ENCODE assay signal across 8 mouse cellular contexts in the genomic region with DNA sequence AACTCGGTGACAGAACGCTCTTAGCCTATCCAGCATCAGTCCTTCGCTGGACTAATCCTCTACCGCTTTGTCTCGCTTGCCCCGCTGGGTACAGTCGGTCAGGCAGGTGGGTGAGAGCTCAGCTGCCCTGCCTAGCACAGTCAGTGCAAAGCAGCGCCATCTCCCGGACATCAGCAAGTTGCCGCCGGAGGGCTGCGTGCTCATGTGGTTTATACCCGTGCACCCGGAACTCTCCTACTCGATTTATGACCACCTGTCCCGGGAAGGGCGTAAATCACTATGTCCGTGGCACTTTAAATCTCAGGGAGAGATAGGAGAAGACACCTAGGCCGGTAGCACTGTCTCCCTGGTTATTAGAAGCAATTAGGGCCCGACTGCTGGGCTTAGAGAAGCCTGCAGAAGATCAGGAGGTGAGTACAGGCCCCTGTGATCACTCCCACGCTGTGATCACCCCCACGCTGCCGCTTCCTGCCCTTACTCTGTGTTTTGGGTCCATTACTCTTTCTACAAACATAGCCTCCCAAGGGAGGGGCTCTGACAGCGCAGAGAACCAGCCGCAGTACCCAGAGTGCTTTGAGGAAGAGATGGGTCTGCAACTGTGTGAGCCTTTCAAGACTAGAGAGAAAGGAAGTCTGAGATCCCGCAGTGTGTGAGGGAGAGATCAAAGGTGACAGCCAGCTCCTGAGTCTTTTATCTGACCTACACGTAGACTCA. TPM values are rescaled to one million over a fixed set of nuclear protein-coding genes. Genes with fewer than 3 reads are reported as not detected.
DNase-seq lines count a peak whose midpoint lies in the region; ATAC-seq and TF ChIP-seq lines count a peak whose summit lies in the region.

No protein-coding gene starts in this region.

- no peaks in the 10 kb centered on the region for H3K4me1 ChIP-seq in forebrain, postnatal 0 days (ENCODE audit: insufficient read depth)
- 0 out of 2 replicates have a peak, but pooled peaks cover 3% of the 10 kb centered on the region for H3K4me1 ChIP-seq in liver, embryonic 15.5 days (replicated peaks)
- H3K4me1 ChIP-seq in neural tube, embryonic 13.5 days (replicated peaks): peaks cover 5% of the 10 kb centered on the region; the same call in 1 of the 2 replicates

- no peaks in the 10 kb centered on the region for H3K9me3 ChIP-seq in forebrain, postnatal 0 days (ENCODE audit: low read length)
- no peaks in the 10 kb centered on the region for H3K9me3 ChIP-seq in liver, embryonic 15.5 days (replicated peaks)
- H3K9me3 ChIP-seq in neural tube, embryonic 13.5 days: no peaks in the 10 kb centered on the region

- no peak overlapping the region for H3K4me2 ChIP-seq in forebrain, postnatal 0 days (ENCODE audit: low read depth)
- H3K4me2 ChIP-seq in liver, embryonic 15.5 days: peak overlapping the region; percentile 29; the same call in 1 of the 2 replicates
- peak overlapping the region; percentile 29; the same call in 1 of the 2 replicates for H3K4me2 ChIP-seq in neural tube, embryonic 13.5 days

- peak; percentile 41 to 67 for DNase-seq in cerebellum, postnatal 14 days
- DNase-seq in cerebellum, adult 11 months: no peak
- peak; percentile 29 to 40 for DNase-seq in adrenal gland, adult 18-20 months (ENCODE audit: low spot score in 2 of 2)
- DNase-seq in forebrain, postnatal 0 days: no peak
- peak; percentile 85 for DNase-seq in thymus, postnatal 25 days

- H3K27me3 ChIP-seq in forebrain, postnatal 0 days (ENCODE audit: insufficient read depth, low read length): no peaks in the 10 kb centered on the region; the same call in 1 of the 2 replicates
- H3K27me3 ChIP-seq in liver, embryonic 15.5 days: 0 out of 2 replicates have a peak, but pooled peaks cover 5% of the 10 kb centered on the region
- no peaks in the 10 kb centered on the region for H3K27me3 ChIP-seq in neural tube, embryonic 13.5 days

- H3K36me3 ChIP-seq in forebrain, postnatal 0 days (ENCODE audit: insufficient read depth): no peaks in the 10 kb centered on the region
- peaks cover 4% of the 10 kb centered on the region; the same call in 1 of the 2 replicates for H3K36me3 ChIP-seq in liver, embryonic 15.5 days (replicated peaks)
- H3K36me3 ChIP-seq in neural tube, embryonic 13.5 days: no peaks in the 10 kb centered on the region

- 20% methylated on average over 27 of the region's 27 CpGs for WGBS in forebrain, postnatal 0 days
- WGBS in liver, embryonic 15.5 days (ENCODE audit: insufficient replicate concordance): 13% methylated on average over 27 of the region's 27 CpGs
- 16% methylated on average over 27 of the region's 27 CpGs for WGBS in neural tube, embryonic 13.5 days

- no peak overlapping the region for H3K4me3 ChIP-seq in forebrain, postnatal 0 days (ENCODE audit: low read depth, low read length)
- no peak overlapping the region for H3K4me3 ChIP-seq in liver, embryonic 15.5 days (replicated peaks)
- no peak overlapping the region for H3K4me3 ChIP-seq in neural tube, embryonic 13.5 days

- H3K9ac ChIP-seq in forebrain, postnatal 0 days: no peak overlapping the region
- no peak overlapping the region for H3K9ac ChIP-seq in liver, embryonic 15.5 days
- peak overlapping the region; percentile 22; the same call in 1 of the 2 replicates for H3K9ac ChIP-seq in neural tube, embryonic 13.5 days

- no peak for ATAC-seq in forebrain, postnatal 0 days
- ATAC-seq in inflammation-experienced regulatory T-cells, adult 6 months: peak; percentile 84
- peak; percentile 45; the same call in 1 of the 2 replicates for ATAC-seq in liver, embryonic 15.5 days (ENCODE audit: insufficient read depth)
- ATAC-seq in neural tube, embryonic 13.5 days (ENCODE audit: low read depth): no peak

- peak; percentile 51 for TF ChIP-seq CTCF in forebrain, postnatal 0 days (IDR thresholded peaks at IDR 0.05; ENCODE audit: low read depth)

- H3K27ac ChIP-seq in forebrain, postnatal 0 days (ENCODE audit: low read depth, low read length): no peak overlapping the region
- H3K27ac ChIP-seq in liver, embryonic 15.5 days (replicated peaks): no peak overlapping the region
- no peak overlapping the region for H3K27ac ChIP-seq in neural tube, embryonic 13.5 days (replicated peaks)

RNA-seq across cellular contexts. Expression of gene Marc1, which starts 17.8 kb away (rescaled TPM):
- 10 to 100 TPM in 1 of 2 experiments, 1 to 10 TPM in 1; 6.1 to 19.0 TPM for total RNA-seq in adrenal gland, adult 18-20 months (2021)
- total RNA-seq in forebrain, postnatal 0 days (2014; rRNA removed): 0.15 and 0.24 TPM in 2 replicates
- 0.11 and 0.45 TPM in 2 replicates for polyA plus RNA-seq in forebrain, postnatal 0 days (2015; fragmentation: Nextera tagmentation; extraction: Ambion mirVana)
- polyA plus RNA-seq in inflammation-experienced regulatory T-cells, adult 6 months (2017; shearing (Covaris generic)): not detected
- 40.0 and 41.7 TPM in 2 replicates for polyA plus RNA-seq in liver, embryonic 15.5 days (2015; fragmentation: Nextera tagmentation; extraction: Ambion mirVana)
- not detected in 2 replicates for polyA plus RNA-seq in neural tube, embryonic 13.5 days (2015; fragmentation: Nextera tagmentation; extraction: Ambion mirVana)

RNA-seq across cellular contexts. Expression of gene Marc2, which starts 52.9 kb away (rescaled TPM):
- total RNA-seq in adrenal gland, adult 18-20 months (2021): 100 to 1,000 TPM; 381 to 428 TPM
- total RNA-seq in forebrain, postnatal 0 days (2014; rRNA removed): 60.1 and 65.5 TPM in 2 replicates
- 138 and 139 TPM in 2 replicates for polyA plus RNA-seq in forebrain, postnatal 0 days (2015; fragmentation: Nextera tagmentation; extraction: Ambion mirVana)
- 10 to 100 TPM; 22.0 to 38.0 (median 29.2) TPM for polyA plus RNA-seq in inflammation-experienced regulatory T-cells, adult 6 months (2017; shearing (Covaris generic))
- polyA plus RNA-seq in liver, embryonic 15.5 days (2015; fragmentation: Nextera tagmentation; extraction: Ambion mirVana): 210 and 216 TPM in 2 replicates
- 116 and 124 TPM in 2 replicates for polyA plus RNA-seq in neural tube, embryonic 13.5 days (2015; fragmentation: Nextera tagmentation; extraction: Ambion mirVana)

Comparison
In these comparisons a context has a peak if more than half of its experiments do, and no peak if none do; other contexts are left out.
1. DNase-seq: peak in cerebellum, postnatal 14 days (2 of 2), adrenal gland, adult 18-20 months (2 of 2) and thymus, postnatal 25 days (single experiment); none in cerebellum, adult 11 months (single experiment) and forebrain, postnatal 0 days (single experiment).
2. ATAC-seq: peak in inflammation-experienced regulatory T-cells, adult 6 months (single experiment) and liver, embryonic 15.5 days (single experiment); none in forebrain, postnatal 0 days (single experiment) and neural tube, embryonic 13.5 days (single experiment).
3. RNA of gene Marc1, which starts 17.8 kb away (polyA plus RNA-seq): 40.0 to 41.7 TPM in liver, embryonic 15.5 days; 0.11 to 0.45 TPM in forebrain, postnatal 0 days, not detected in inflammation-experienced regulatory T-cells, adult 6 months and not detected in neural tube, embryonic 13.5 days; every median in the first group is over 10 times any median in the second.